Mouse (Mus musculus) intestine, embryonic 15.5 days (tissue): ENCODE results near the gene Vegfa. TPM values are rescaled to one million over a fixed set of nuclear protein-coding genes. Genes with fewer than 3 reads are reported as not detected.

Source experiments
- ATAC-seq: fragments of 200-750 bp; cut with Nextera tagmentation; 2 replicates; pipeline ENCODE4 v1.8.0; 2017; ENCODE audit warnings: moderate TSS enrichment, moderate library complexity
- H3K27ac ChIP-seq: fragments of 300-500 bp; sonication (generic); 2 replicates; pipeline ENCODE4 v1.5.1; 2015; ENCODE audit warnings: mild to moderate bottlenecking, inconsistent platforms
- H3K27me3 ChIP-seq: fragments of 300-500 bp; sonication (generic); replicated peaks from 2 replicates; pipeline ENCODE4 v1.6.1; 2015; ENCODE audit warnings: inconsistent platforms
- H3K36me3 ChIP-seq: fragments of 300-500 bp; sonication (generic); 2 replicates; pipeline ENCODE4 v1.6.1; 2015; ENCODE audit warnings: inconsistent platforms
- H3K4me1 ChIP-seq: fragments of 300-500 bp; sonication (generic); replicated peaks from 2 replicates; pipeline ENCODE4 v1.6.1; 2015; ENCODE audit warnings: inconsistent platforms
- H3K4me2 ChIP-seq: fragments of 300-500 bp; sonication (generic); replicated peaks from 2 replicates; pipeline ENCODE4 v1.6.1; 2015; ENCODE audit warnings: mild to moderate bottlenecking, inconsistent platforms
- H3K4me3 ChIP-seq: fragments of 300-500 bp; sonication (generic); replicated peaks from 2 replicates; pipeline ENCODE4 v1.5.1; 2015; ENCODE audit warnings: inconsistent platforms
- H3K9ac ChIP-seq: fragments of 300-500 bp; sonication (generic); 2 replicates; pipeline ENCODE4 v1.6.1; 2015; ENCODE audit warnings: inconsistent platforms
- H3K9me3 ChIP-seq: fragments of 300-500 bp; sonication (generic); 2 replicates; pipeline ENCODE4 v1.6.1; 2016; ENCODE audit warnings: inconsistent platforms
- WGBS: fragments of 180-500 bp; shearing (Covaris S2); methylation state at CpG from one replicate; pipeline ENCODE4 v1.1.7; 2015; 5-methylcytosine and 5-hydroxymethylcytosine counted together
- polyA plus RNA-seq: library from polyadenylated mRNA; unstranded; fragments of >200 nt; fragmentation: Nextera tagmentation; extraction: Ambion mirVana; gene quantifications from 2 replicates; pipeline ENCODE4 v1.2.1, GENCODE M21; 2015

The Vegfa gene
- polyA plus RNA-seq, 1 experiment from 2014 or later: 3.6 TPM

GRCm38 (mm10) chr17:46045742-46046141 is 13.6 kb upstream of the Vegfa start:
- Histone ChIP-seq H3K4me2 (no peak overlapping the region), H3K9ac (no peak overlapping the region), H3K36me3 (no peaks in the 10 kb centered on the region), H3K27ac (no peak overlapping the region), H3K4me1 (peaks cover 15% of the 10 kb centered on the region; the same call in 1 of the 2 replicates), H3K4me3 (no peak overlapping the region), H3K9me3 (no peaks in the 10 kb centered on the region), H3K27me3 (no peaks in the 10 kb centered on the region)
- 80% methylated on average over 8 of the region's 8 CpGs for WGBS
- ATAC-seq: no peak

GRCm38 (mm10) chr17:46044953-46045352 is 12.8 kb upstream of the Vegfa start:
- Histone ChIP-seq H3K9ac (no peak overlapping the region), H3K27ac (no peak overlapping the region), H3K4me3 (no peak overlapping the region), H3K27me3 (no peaks in the 10 kb centered on the region), H3K36me3 (no peaks in the 10 kb centered on the region), H3K9me3 (no peaks in the 10 kb centered on the region), H3K4me2 (no peak overlapping the region), H3K4me1 (peaks cover 20% of the 10 kb centered on the region; the same call in 1 of the 2 replicates)
- WGBS: 84% methylated on average over 5 of the region's 5 CpGs
- no peak for ATAC-seq

- H3K4me3 ChIP-seq: no peak overlapping the region
- H3K9ac ChIP-seq: no peak overlapping the region
- H3K9me3 ChIP-seq: no peaks in the 10 kb centered on the region
- 0 out of 2 replicates have a peak, but pooled peaks cover 14% of the 10 kb centered on the region for H3K4me1 ChIP-seq
- 79% methylated on average over 8 of the region's 8 CpGs for WGBS
- H3K4me2 ChIP-seq: no peak overlapping the region
- no peak for ATAC-seq
- H3K36me3 ChIP-seq: no peaks in the 10 kb centered on the region
- H3K27me3 ChIP-seq: no peaks in the 10 kb centered on the region
- no peak overlapping the region for H3K27ac ChIP-seq
These were observed 10.0 kb upstream of the Vegfa start for GRCm38 (mm10) chr17:46042158-46042557.

GRCm38 (mm10) chr17:46041679-46042078 is 9.5 kb upstream of the Vegfa start:
- Histone ChIP-seq H3K27me3 (no peaks in the 10 kb centered on the region), H3K4me1 (0 out of 2 replicates have a peak, but pooled peaks cover 14% of the 10 kb centered on the region), H3K9me3 (no peaks in the 10 kb centered on the region), H3K36me3 (no peaks in the 10 kb centered on the region), H3K27ac (no peak overlapping the region), H3K9ac (no peak overlapping the region), H3K4me2 (no peak overlapping the region), H3K4me3 (no peak overlapping the region)
- no peak for ATAC-seq
- whole genome bisulfite sequencing: 80% methylated on average over 3 of the region's 3 CpGs

GRCm38 (mm10) chr17:46041223-46041622 is 9.1 kb upstream of the Vegfa start:
- no peak overlapping the region for H3K4me2 ChIP-seq
- ATAC-seq: no peak
- 0 out of 2 replicates have a peak, but pooled peaks cover 14% of the 10 kb centered on the region for H3K4me1 ChIP-seq
- no peak overlapping the region for H3K4me3 ChIP-seq
- no peak overlapping the region for H3K9ac ChIP-seq
- 64% methylated on average over 5 of the region's 5 CpGs for WGBS
- no peaks in the 10 kb centered on the region for H3K36me3 ChIP-seq
- no peaks in the 10 kb centered on the region for H3K9me3 ChIP-seq
- peak overlapping the region; percentile 40; the same call in 1 of the 2 replicates for H3K27ac ChIP-seq
- H3K27me3 ChIP-seq: no peaks in the 10 kb centered on the region

GRCm38 (mm10) chr17:46040561-46040960 is 8.4 kb upstream of the Vegfa start:
- no peaks in the 10 kb centered on the region for H3K9me3 ChIP-seq
- 24% methylated on average over 6 of the region's 6 CpGs for WGBS
- ATAC-seq: no peak
- H3K27ac ChIP-seq: peak overlapping the region; percentile 40; the same call in 1 of the 2 replicates
- H3K4me2 ChIP-seq: no peak overlapping the region
- H3K27me3 ChIP-seq: no peaks in the 10 kb centered on the region
- H3K36me3 ChIP-seq: no peaks in the 10 kb centered on the region
- H3K4me3 ChIP-seq: no peak overlapping the region
- no peak overlapping the region for H3K9ac ChIP-seq
- 0 out of 2 replicates have a peak, but pooled peaks cover 14% of the 10 kb centered on the region for H3K4me1 ChIP-seq

- no peak overlapping the region for H3K4me3 ChIP-seq
- WGBS: 51% methylated on average over 3 of the region's 3 CpGs
These were observed 6.7 kb upstream of the Vegfa start for GRCm38 (mm10) chr17:46038906-46039305.

GRCm38 (mm10) chr17:46036400-46036799 is 4.2 kb upstream of the Vegfa start:
- ATAC-seq: no peak
- H3K4me2 ChIP-seq: no peak overlapping the region
- no peaks in the 10 kb centered on the region for H3K27me3 ChIP-seq
- no peaks in the 10 kb centered on the region for H3K36me3 ChIP-seq
- H3K27ac ChIP-seq: no peak overlapping the region
- WGBS: 80% methylated on average over 6 of the region's 6 CpGs
- no peak overlapping the region for H3K4me3 ChIP-seq
- H3K4me1 ChIP-seq: peaks cover 25% of the 10 kb centered on the region
- H3K9ac ChIP-seq: no peak overlapping the region
- H3K9me3 ChIP-seq: no peaks in the 10 kb centered on the region

More at GRCm38 (mm10) chr17:46038906-46039305, 6.7 kb upstream of the Vegfa start:
- ATAC-seq: no peak
- Histone ChIP-seq H3K9ac (no peak overlapping the region), H3K4me2 (no peak overlapping the region), H3K36me3 (no peaks in the 10 kb centered on the region), H3K4me1 (peaks cover 17% of the 10 kb centered on the region; the same call in 1 of the 2 replicates), H3K27ac (no peak overlapping the region), H3K9me3 (no peaks in the 10 kb centered on the region), H3K27me3 (no peaks in the 10 kb centered on the region)

- H3K4me2 ChIP-seq: no peak overlapping the region
- H3K9ac ChIP-seq: no peak overlapping the region
- no peak for ATAC-seq
- no peaks in the 10 kb centered on the region for H3K36me3 ChIP-seq
- 55% methylated on average over 6 of the region's 6 CpGs for WGBS
- H3K4me1 ChIP-seq: peaks cover 23% of the 10 kb centered on the region
- no peaks in the 10 kb centered on the region for H3K9me3 ChIP-seq
- no peaks in the 10 kb centered on the region for H3K27me3 ChIP-seq
- 0 out of 2 replicates have a peak overlapping the region, but pooled peaks have one; percentile 9 for H3K27ac ChIP-seq
- no peak overlapping the region for H3K4me3 ChIP-seq
These were observed 1.9 kb upstream of the Vegfa start for GRCm38 (mm10) chr17:46034110-46034509.

- Histone ChIP-seq H3K9ac (no peak overlapping the region), H3K27ac (peak overlapping the region; percentile 14; the same call in 1 of the 2 replicates)
These were observed 1.4 kb upstream of the Vegfa start for GRCm38 (mm10) chr17:46033607-46034006.

GRCm38 (mm10) chr17:46033122-46033521 is 953 bp upstream of the Vegfa start:
- H3K9me3 ChIP-seq: no peaks in the 10 kb centered on the region
- H3K4me2 ChIP-seq: peak overlapping the region; percentile 83
- H3K27me3 ChIP-seq: no peaks in the 10 kb centered on the region
- H3K9ac ChIP-seq: no peak overlapping the region
- WGBS: 48% methylated on average over 6 of the region's 6 CpGs
- peak overlapping the region; percentile 14; the same call in 1 of the 2 replicates for H3K27ac ChIP-seq
- no peak for ATAC-seq
- peaks cover 32% of the 10 kb centered on the region for H3K4me1 ChIP-seq
- no peaks in the 10 kb centered on the region for H3K36me3 ChIP-seq
- H3K4me3 ChIP-seq: no peak overlapping the region

More at GRCm38 (mm10) chr17:46033607-46034006, 1.4 kb upstream of the Vegfa start:
- H3K27me3 ChIP-seq: no peaks in the 10 kb centered on the region
- no peaks in the 10 kb centered on the region for H3K9me3 ChIP-seq
- ATAC-seq: no peak
- no peak overlapping the region for H3K4me3 ChIP-seq
- H3K36me3 ChIP-seq: no peaks in the 10 kb centered on the region
- peak overlapping the region; percentile 83; the same call in 1 of the 2 replicates for H3K4me2 ChIP-seq
- 24% methylated on average over 2 of the region's 2 CpGs for WGBS
- H3K4me1 ChIP-seq: peaks cover 28% of the 10 kb centered on the region

GRCm38 (mm10) chr17:46031621-46032211 is 453 bp downstream of the Vegfa start:
- H3K4me2 ChIP-seq: peak overlapping the region; percentile 83

More at GRCm38 (mm10) chr17:46031621-46032211, 453 bp downstream of the Vegfa start:
- Histone ChIP-seq H3K9me3 (no peaks in the 10 kb centered on the region), H3K9ac (peak overlapping the region; percentile 98), H3K27me3 (no peaks in the 10 kb centered on the region), H3K4me1 (peaks cover 44% of the 10 kb centered on the region), H3K4me3 (peak overlapping the region; percentile 93), H3K36me3 (no peaks in the 10 kb centered on the region), H3K27ac (peak overlapping the region; percentile 98)
- peak; percentile 27 for ATAC-seq
- under 1% methylated on average over 49 of the region's 50 CpGs for WGBS
